Mouse (Mus musculus): ENCODE data around the gene Klhdc8a.
"Not testable (repeated sequence)": the region's sequence is repeated elsewhere in the genome, so short reads cannot be mapped to it uniquely, and the experiment has no call there.

Gene Klhdc8a

DNA sequence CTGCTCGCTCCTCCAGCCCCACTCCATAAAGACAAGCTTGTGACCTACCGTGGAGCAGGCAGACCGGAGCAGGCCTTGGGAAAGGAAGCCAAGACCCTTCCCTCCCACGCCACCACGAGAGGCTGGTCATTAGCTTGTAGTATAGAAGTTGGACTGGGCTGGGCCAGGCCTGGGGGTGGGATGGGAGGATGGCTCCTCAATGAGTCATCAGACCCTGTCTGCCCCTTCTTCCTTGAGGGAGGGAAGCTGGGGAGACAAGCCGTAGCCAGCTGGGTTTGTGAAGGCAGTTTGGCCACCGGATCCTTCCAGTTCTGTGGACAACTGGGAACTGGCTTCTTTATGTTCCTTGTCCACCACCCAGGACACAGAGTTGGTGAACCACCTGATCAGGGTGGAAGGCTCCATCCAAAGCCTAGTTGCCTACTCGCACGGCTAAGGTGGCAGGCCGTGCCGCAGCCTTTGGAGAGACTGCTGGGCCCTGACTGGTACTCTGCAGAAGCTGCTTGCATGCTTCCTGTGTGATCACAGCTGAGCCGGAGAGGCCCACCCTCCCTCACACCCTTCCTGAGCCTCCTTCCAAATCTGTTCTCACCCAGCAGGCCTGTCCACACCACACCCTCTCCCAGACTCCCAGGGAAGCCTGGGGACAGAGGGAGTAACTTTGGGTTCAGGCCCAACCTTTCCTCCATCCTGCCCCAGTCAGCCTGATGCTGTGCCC, 47.9 kb downstream of the Klhdc8a start:
- peak; percentile 44 to 55 for DNase-seq

DNA sequence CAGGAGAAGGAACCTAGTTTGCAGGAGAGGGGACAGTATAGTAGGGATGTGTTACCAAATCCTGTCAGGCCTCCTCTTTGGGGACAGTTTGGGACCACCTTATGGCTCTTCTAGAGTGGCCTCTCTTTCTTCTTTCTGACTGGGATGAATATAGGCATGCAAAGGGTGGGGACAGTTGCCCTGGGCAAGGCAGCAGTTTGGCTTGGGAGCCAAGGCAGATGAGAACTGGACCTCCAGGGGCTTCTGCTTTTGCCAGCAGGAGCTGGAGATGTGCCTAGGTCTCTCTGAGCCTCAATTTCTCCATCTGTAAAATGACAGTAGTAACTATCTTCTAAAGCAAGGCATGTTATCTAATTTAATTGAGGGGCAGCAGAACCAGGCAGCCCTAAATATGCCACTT, 48.5 kb downstream of the Klhdc8a start:
- no peak for DNase-seq

DNA sequence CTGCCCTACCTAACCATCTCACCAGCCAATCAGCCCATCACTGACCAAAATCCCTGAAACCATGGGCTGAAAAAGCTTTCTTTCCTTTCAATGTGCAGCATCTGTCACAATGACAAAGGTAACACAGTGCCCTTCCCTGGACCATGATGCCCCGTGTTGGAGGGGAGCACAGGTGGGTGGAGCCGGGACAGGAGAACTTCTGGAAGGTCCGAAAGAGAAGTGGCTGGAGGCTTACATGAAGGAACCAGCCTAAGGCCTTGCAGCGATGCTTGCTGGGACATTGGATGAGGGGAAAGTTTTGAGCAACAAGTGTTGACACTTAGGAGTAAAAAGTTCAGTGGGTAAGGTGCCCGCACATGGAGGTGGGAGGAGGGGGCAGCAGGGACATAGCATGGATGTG, 50.0 kb downstream of the Klhdc8a start:
- DNase-seq, result no peak

DNA sequence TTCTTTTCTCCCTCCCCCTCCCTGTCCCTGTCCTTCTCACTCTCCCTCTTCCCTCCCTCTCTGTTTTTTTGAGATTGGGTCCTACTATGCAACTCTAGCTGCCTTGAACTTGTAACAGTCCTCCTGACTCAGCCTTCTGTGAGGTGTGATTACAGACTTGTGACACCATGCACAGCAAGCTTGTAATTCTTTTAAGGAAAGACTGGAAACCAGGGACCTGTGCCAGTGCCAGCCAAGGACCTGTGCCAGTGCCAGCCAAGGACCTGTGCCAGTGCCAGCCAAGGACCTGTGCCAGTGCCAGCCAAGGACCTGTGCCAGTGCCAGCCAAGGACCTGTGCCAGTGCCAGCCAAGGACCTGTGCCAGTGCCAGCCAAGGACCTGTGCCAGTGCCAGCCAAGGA, 50.6 kb downstream of the Klhdc8a start:
- not testable (repeated sequence) for DNase-seq

DNA sequence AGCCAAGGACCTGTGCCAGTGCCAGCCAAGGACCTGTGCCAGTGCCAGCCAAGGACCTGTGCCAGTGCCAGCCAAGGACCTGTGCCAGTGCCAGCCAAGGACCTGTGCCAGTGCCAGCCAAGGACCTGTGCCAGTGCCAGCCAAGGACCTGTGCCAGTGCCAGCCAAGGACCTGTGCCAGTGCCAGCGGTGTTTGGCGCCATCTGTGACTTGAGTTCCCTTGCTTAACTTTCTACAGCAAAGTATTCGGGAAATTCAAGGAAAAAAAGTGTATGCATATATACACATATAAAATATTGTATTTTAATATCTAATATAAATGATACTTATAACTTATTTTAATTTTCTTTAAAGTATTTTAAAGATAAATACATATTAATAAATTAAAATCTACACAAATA, 51.2 kb downstream of the Klhdc8a start:
- not testable (repeated sequence) for DNase-seq

DNA sequence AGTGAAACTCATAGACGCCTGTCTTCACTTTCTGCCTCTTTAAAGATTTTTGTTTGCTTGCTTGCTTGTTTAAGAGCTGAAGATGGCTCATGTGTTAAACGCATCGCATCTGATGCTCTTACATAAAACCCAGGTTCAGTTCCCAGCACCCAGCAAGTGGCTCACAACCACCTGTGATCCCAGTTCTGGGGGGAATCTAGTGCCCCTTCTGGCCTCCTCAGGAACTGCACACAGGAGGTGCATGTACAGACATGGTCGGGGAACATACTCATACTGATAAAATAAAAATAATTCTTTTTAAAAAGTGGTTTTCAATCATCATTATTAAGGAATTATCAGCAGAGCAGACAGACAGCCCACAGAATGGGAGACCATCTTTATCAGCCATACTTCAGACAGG, 52.6 kb downstream of the Klhdc8a start:
- DNase-seq, result no peak

DNA sequence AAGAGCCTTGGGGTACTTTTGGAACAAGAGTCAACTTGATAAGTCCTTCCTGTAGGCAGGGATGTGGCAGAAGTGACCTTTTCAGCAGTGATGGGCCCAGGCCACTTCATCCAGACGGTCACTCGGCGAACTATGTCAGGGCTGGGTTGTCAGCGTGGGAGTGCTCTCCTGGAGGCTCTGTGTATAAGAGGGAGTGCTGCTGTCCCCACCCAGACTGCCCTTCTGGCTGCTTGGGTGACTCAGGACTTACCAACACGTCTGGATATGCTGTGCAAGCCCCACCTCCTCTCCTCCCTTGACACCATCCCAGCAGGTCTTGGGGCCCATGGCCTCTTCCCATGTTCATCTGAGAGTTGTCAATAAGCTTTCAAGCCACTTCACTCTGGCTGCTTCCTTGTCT, 55.0 kb downstream of the Klhdc8a start:
- no peak for DNase-seq

DNA sequence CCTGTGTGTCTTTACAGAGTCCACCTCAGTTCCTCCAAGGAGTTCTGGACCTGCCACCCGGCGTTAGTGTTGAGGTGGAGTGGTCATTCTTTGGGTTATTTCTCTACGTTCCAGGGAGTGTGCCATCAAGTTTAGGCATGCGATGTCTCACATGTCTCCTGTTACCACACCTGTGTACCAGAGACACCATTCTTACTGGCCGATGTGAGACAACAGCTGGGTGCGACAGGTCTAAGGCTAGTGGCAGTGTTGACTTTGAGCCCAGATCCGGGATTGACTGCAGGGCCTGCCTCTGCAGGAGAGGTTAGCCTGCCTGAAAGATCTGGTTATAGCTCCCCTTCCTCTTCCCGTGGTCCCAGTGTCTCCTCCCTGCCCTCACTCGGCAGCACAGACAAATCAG, 55.8 kb downstream of the Klhdc8a start:
- DNase-seq, result no peak

DNA sequence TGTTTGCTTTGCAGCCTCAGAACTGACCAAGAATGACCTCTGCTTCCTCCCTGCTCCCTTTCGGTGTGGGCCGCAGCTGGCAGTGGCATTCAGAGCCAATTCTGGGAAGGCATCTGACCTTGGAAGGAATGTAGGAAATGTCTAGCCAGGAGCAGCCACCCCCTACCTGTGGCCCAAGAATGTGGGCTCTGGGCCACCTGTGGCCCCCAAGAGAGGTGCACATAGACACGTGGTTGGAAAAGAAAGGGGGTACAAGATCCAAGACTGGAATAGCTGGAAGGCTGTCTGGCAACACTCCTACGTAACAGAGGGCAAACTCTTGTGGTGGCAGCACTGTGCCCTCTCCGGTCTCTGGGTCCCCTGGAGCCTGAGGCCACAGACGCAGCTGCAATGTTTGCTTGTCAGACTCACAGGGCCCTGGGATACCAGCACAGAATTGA, 56.8 kb downstream of the Klhdc8a start:
- DNase-seq, result no peak

DNA sequence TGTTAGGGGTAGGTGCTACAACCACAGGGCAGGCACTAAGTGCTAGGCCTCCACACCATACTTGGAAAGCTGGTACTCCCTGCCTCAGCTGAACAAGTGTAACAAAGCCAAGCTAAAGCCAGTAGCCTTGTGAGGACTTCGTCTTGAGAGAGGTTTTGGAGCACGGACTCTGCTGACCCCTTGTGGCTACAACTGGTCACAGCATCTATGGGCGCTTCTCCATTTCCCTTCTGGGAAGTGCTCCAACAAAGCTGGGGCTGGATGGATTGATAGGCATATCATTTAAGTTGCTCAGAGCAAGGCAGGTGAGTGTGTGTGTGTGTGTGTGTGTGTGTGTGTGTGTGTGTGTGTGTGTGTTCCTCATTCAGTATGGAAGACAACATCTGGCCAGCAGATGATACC, 57.4 kb downstream of the Klhdc8a start:
- DNase-seq, result peak; percentile 85 to 86

DNA sequence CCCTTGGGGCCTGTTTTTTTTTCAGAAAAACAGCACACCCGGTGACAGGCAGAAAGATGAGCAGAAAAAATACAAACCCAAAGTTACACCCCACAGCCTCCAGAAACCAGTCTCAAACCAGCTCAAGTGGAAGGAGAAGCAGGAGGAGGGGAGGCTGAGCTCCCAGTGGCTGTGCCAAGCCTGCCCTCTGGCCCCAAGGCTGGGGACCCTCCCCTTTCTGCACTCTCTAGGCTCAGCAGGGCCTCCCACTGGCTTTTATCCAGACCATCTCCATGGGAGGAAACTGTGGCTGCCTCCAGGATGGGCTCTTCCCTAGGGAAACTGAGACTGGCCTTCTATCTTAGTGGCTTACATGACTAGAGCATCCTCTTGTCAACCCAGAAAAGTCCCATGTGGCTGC, 58.4 kb downstream of the Klhdc8a start:
- DNase-seq, result no peak
